Mouse (Mus musculus) heart, embryonic 16.5 days (tissue): ENCODE results near the gene Cd79a. TPM values are rescaled to one million over a fixed set of nuclear protein-coding genes. Genes with fewer than 3 reads are reported as not detected.

ENCODE experiments used
- ATAC-seq: fragments of 200-750 bp; cut with Nextera tagmentation; replicated peaks from 2 replicates; pipeline ENCODE4 v1.8.0; 2017; ENCODE audit warnings: moderate number of reproducible peaks; ENCODE audit not compliant: insufficient read depth, low FRiP score; ENCODE audit errors: extremely low read depth
- H3K27ac ChIP-seq: fragments of 300-500 bp; sonication (generic); 2 replicates; pipeline ENCODE4 v1.5.1; 2014; ENCODE audit warnings: mild to moderate bottlenecking, low read length, control low read depth, moderate library complexity
- H3K27me3 ChIP-seq: fragments of 300-500 bp; sonication (generic); 2 replicates; pipeline ENCODE4 v1.6.1; 2014; ENCODE audit warnings: low read length, mixed read lengths; ENCODE audit not compliant: control insufficient read depth, insufficient read depth
- H3K36me3 ChIP-seq: fragments of 300-500 bp; sonication (generic); 2 replicates; pipeline ENCODE4 v1.6.1; 2014; ENCODE audit not compliant: control insufficient read depth, insufficient read depth
- H3K4me1 ChIP-seq: fragments of 300-500 bp; sonication (generic); 2 replicates; pipeline ENCODE4 v1.6.1; 2014; ENCODE audit warnings: low read length, mixed read lengths; ENCODE audit not compliant: control insufficient read depth, insufficient read depth
- H3K4me2 ChIP-seq: fragments of 300-500 bp; sonication (generic); 2 replicates; pipeline ENCODE4 v1.6.1; 2014; ENCODE audit warnings: low read depth, mild to moderate bottlenecking, control low read depth, low read length
- H3K4me3 ChIP-seq: fragments of 300-500 bp; sonication (generic); 2 replicates; pipeline ENCODE4 v1.5.1; 2014; ENCODE audit warnings: mild to moderate bottlenecking, control low read depth, low read length
- H3K9ac ChIP-seq: fragments of 300-500 bp; sonication (generic); 2 replicates; pipeline ENCODE4 v1.6.1; 2014; ENCODE audit warnings: low read length, control low read depth
- H3K9me3 ChIP-seq: fragments of 300-500 bp; sonication (generic); replicated peaks from 2 replicates; pipeline ENCODE4 v1.6.1; 2016; ENCODE audit warnings: low read length; ENCODE audit not compliant: control insufficient read depth
- WGBS: fragments of 180-500 bp; shearing (Covaris S2); extraction: QIAGEN DNeasy Blood & Tissue Kit; methylation state at CpG from one replicate; pipeline ENCODE4 v1.1.7; 2014; 5-methylcytosine and 5-hydroxymethylcytosine counted together
- polyA plus RNA-seq: library from polyadenylated mRNA; unstranded; fragments of >200 nt; fragmentation: Nextera tagmentation; extraction: Ambion mirVana; gene quantifications from 2 replicates; pipeline ENCODE4 v1.2.1, GENCODE M21; 2015

Gene Cd79a
- polyA plus RNA-seq, 1 experiment from 2014 or later = 0.38 TPM

GRCm38 (mm10) chr7:24931651-24932050 is 34.5 kb downstream of the Cd79a start:
- no peaks in the 10 kb centered on the region for H3K36me3 ChIP-seq
- H3K4me2 ChIP-seq = no peak overlapping the region
- ATAC-seq = no peak
- H3K27ac ChIP-seq = no peak overlapping the region
- no peaks in the 10 kb centered on the region for H3K4me1 ChIP-seq
- peaks cover 67% of the 10 kb centered on the region for H3K27me3 ChIP-seq
- H3K9me3 ChIP-seq = no peaks in the 10 kb centered on the region
- WGBS = 2% methylated on average over 15 of the region's 15 CpGs
- H3K9ac ChIP-seq = no peak overlapping the region
- no peak overlapping the region for H3K4me3 ChIP-seq

- H3K36me3 ChIP-seq = no peaks in the 10 kb centered on the region
- no peak overlapping the region for H3K27ac ChIP-seq
- peaks cover 89% of the 10 kb centered on the region for H3K27me3 ChIP-seq
- peaks cover 6% of the 10 kb centered on the region for H3K4me1 ChIP-seq
- H3K4me2 ChIP-seq = no peak overlapping the region
- no peak overlapping the region for H3K9ac ChIP-seq
- no peak for ATAC-seq
- H3K4me3 ChIP-seq = no peak overlapping the region
- 11% methylated on average over 6 of the region's 6 CpGs for WGBS
- H3K9me3 ChIP-seq = 0 out of 2 replicates have a peak, but pooled peaks cover 2% of the 10 kb centered on the region
Observed at GRCm38 (mm10) chr7:24943641-24944040, 46.5 kb downstream of the Cd79a start.

- Histone ChIP-seq H3K4me2 (peak within 1 kb of the TSS; percentile 59), H3K27ac (no peak within 1 kb of the TSS), H3K36me3 (no peaks in the 10 kb centered on the region), H3K4me1 (peaks cover 6% of the 10 kb centered on the region), H3K9me3 (0 out of 2 replicates have a peak, but pooled peaks cover 2% of the 10 kb centered on the region), H3K9ac (peak within 1 kb of the TSS; percentile 2), H3K27me3 (peaks cover 91% of the 10 kb centered on the region), H3K4me3 (peak within 1 kb of the TSS; percentile 50)
- under 1% methylated on average over 70 of the region's 72 CpGs for WGBS
- ATAC-seq = no peak
Observed at GRCm38 (mm10) chr7:24944257-24944950, 47.2 kb downstream of the Cd79a start, which contains the start of gene Gm4881. Gene Gm4881 (minus strand): TSS chr7:24944494.

GRCm38 (mm10) chr7:24947316-24948048 is 50.3 kb downstream of the Cd79a start:
- H3K4me2 ChIP-seq = no peak overlapping the region
- H3K4me1 ChIP-seq = peaks cover 6% of the 10 kb centered on the region
- no peaks in the 10 kb centered on the region for H3K36me3 ChIP-seq
- WGBS = 4% methylated on average over 7 of the region's 7 CpGs
- H3K9ac ChIP-seq = no peak overlapping the region
- no peak for ATAC-seq
- peaks cover 99% of the 10 kb centered on the region for H3K27me3 ChIP-seq
- 0 out of 2 replicates have a peak, but pooled peaks cover 2% of the 10 kb centered on the region for H3K9me3 ChIP-seq
- H3K27ac ChIP-seq = no peak overlapping the region
- no peak overlapping the region for H3K4me3 ChIP-seq

DNA sequence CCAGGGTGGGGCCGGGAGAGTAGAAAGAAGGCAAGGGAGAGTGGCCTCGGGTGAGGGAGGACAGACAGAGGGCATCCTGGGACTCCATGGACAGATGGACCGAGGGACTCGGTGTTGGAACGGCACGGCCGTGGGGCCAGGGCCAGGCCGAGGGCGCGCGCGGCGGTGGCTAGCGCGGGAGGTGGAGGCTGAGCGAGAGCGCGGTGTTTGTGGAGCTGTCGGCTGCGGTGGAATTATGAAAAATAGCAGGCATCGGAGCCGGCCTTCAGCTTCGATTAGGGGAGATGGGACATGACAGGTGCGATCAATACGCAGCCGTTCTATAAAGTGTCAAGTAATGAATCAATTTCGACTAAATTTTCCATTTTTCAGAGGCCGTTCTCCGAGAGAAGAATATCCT is 51.6 kb downstream of the Cd79a start:
- ATAC-seq = no peak
- H3K9ac ChIP-seq = no peak overlapping the region
- no peak overlapping the region for H3K27ac ChIP-seq
- H3K4me2 ChIP-seq = no peak overlapping the region
- WGBS = 4% methylated on average over 28 of the region's 29 CpGs
- H3K27me3 ChIP-seq = peaks cover 97% of the 10 kb centered on the region
- H3K4me3 ChIP-seq = no peak overlapping the region
- no peaks in the 10 kb centered on the region for H3K36me3 ChIP-seq
- peaks cover 6% of the 10 kb centered on the region for H3K4me1 ChIP-seq
- 0 out of 2 replicates have a peak, but pooled peaks cover 2% of the 10 kb centered on the region for H3K9me3 ChIP-seq

DNA sequence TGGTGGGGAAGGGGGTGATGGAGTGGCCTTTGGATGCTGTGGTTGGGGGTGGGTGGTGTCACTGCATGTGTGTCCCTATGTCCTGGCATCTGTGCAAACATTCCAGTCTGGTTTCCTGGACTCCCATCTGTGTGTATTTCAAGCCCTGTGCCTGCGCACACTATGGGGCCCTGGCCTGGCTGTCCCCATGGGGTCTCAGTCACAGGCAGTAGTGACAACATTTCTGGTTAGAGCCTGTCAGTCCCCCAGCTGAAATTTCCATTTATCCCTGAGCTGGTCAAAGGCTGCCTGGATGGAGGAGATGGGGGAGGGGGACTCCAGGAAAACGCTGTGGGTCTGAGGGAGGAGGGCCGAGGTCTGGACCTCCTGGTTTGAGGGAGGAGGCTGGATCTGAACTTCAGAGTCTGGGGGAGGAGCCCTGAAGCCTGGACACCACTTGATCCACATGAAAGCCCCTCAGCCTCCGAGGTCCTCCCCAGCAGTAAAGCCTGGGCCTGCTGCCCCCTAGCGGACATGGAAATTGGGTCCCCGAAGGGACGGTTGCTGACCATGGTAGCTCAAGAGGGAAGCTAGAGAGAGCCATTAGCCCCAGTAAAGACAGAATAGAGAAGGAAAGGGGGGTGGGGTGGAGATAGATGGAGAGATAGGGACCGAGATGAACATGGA is 52.9 kb downstream of the Cd79a start:
- WGBS = 2% methylated on average over 8 of the region's 8 CpGs
- peak; percentile 39 for ATAC-seq
- Histone ChIP-seq H3K4me3 (no peak overlapping the region), H3K9ac (no peak overlapping the region), H3K27me3 (peaks cover 95% of the 10 kb centered on the region), H3K36me3 (no peaks in the 10 kb centered on the region), H3K4me1 (0 out of 2 replicates have a peak, but pooled peaks cover 3% of the 10 kb centered on the region), H3K4me2 (no peak overlapping the region), H3K27ac (no peak overlapping the region), H3K9me3 (0 out of 2 replicates have a peak, but pooled peaks cover 2% of the 10 kb centered on the region)

Other genes with a start within 250 kb of the Cd79a start
- gene Tex101, start 220.7 kb upstream of the Cd79a start, polyA plus RNA-seq = not detected in 2 replicates
- not detected in 2 replicates for gene BC049730, start 188.1 kb upstream of the Cd79a start, polyA plus RNA-seq
- not detected in 2 replicates for gene Gm4763, start 170.5 kb upstream of the Cd79a start, polyA plus RNA-seq
- 0.25 and 0.30 TPM in 2 replicates for gene Cd177, start 137.1 kb upstream of the Cd79a start, polyA plus RNA-seq
- 0.22 TPM in 1 of 2 replicates, not detected in the other for gene Ceacam10, start 120.2 kb upstream of the Cd79a start, polyA plus RNA-seq
- 4.7 and 20.8 TPM in 2 replicates for gene Gm9844, start 35.2 kb upstream of the Cd79a start, polyA plus RNA-seq
- not detected in 2 replicates for gene Lypd4, start 27.4 kb upstream of the Cd79a start, polyA plus RNA-seq
- not detected in 2 replicates for gene Dmrtc2, start 27.3 kb upstream of the Cd79a start, polyA plus RNA-seq
- 1,139 and 1,152 TPM in 2 replicates for gene Rps19, start 13.0 kb upstream of the Cd79a start, polyA plus RNA-seq
- 75.4 and 80.9 TPM in 2 replicates for gene Arhgef1, start 5.5 kb downstream of the Cd79a start, polyA plus RNA-seq
- not detected in 2 replicates for gene Gm4881, start 47.1 kb downstream of the Cd79a start, polyA plus RNA-seq
- gene Rabac1, start 75.4 kb downstream of the Cd79a start, polyA plus RNA-seq = 270 and 275 TPM in 2 replicates
- gene Atp1a3, start 108.6 kb downstream of the Cd79a start, polyA plus RNA-seq = 0.32 and 0.66 TPM in 2 replicates
- gene Grik5, start 175.0 kb downstream of the Cd79a start, polyA plus RNA-seq = 2.3 and 3.0 TPM in 2 replicates
- gene Zfp574, start 175.2 kb downstream of the Cd79a start, polyA plus RNA-seq = 19.6 and 19.7 TPM in 2 replicates